Mouse (Mus musculus) megakaryocyte, embryonic 14.5 days (primary cell): ENCODE measurements around the gene Sstr2.

Experiments
- FLI1 ChIP-seq: IDR thresholded peaks from 2 replicates; pipeline ENCODE4 v1.6.1; 2012; ENCODE audit warnings: low read length, inconsistent platforms, mixed read lengths
- GATA1 ChIP-seq: IDR thresholded peaks from 3 replicates; pipeline ENCODE4 v1.6.1; 2012; ENCODE audit warnings: mixed read lengths, low read length, inconsistent platforms, borderline replicate concordance

- TF ChIP-seq GATA1 (no peak), FLI1 (no peak)
Observed at GRCm38 (mm10) chr11:113611112-113611646, 8.0 kb upstream of the Sstr2 start.
